Mouse (Mus musculus): ENCODE measurements around the gene Fancc. TPM values are rescaled to one million over a fixed set of nuclear protein-coding genes. Genes with fewer than 3 reads are reported as not detected.
"Not testable (repeated sequence)": the region's sequence is repeated elsewhere in the genome, so short reads cannot be mapped to it uniquely, and the experiment has no call there.

The Fancc gene
- polyA plus RNA-seq, 1 experiment from 2014 or later = 12.8 TPM

DNA sequence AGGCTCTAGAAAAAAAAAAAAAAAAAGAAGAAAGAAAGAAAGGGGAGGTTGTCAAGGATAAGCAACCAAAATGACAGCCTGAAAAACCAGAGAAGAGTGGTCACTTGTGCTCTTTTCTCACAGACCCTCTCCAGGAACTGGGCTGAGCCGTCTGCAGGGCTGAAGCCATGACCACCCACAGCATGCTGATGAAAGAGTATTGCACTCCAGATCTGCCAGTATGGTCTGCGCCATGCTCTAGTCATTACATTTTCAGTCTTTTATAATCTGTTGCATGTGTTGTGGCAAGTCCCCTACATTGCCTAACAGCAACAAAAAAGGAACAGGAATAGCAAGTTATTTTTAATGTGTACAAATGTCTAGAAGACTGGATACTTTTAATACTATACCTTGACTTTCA lies 114.9 kb downstream of the Fancc start:
- no peaks in the 10 kb centered on the region for H3K9me3 ChIP-seq (replicated peaks)
- 71% methylated on average over 2 of the region's 2 CpGs for WGBS
- ATAC-seq (replicated peaks; ENCODE audit: insufficient number of reproducible peaks, insufficient read depth, low FRiP score, low read depth) = no peak

DNA sequence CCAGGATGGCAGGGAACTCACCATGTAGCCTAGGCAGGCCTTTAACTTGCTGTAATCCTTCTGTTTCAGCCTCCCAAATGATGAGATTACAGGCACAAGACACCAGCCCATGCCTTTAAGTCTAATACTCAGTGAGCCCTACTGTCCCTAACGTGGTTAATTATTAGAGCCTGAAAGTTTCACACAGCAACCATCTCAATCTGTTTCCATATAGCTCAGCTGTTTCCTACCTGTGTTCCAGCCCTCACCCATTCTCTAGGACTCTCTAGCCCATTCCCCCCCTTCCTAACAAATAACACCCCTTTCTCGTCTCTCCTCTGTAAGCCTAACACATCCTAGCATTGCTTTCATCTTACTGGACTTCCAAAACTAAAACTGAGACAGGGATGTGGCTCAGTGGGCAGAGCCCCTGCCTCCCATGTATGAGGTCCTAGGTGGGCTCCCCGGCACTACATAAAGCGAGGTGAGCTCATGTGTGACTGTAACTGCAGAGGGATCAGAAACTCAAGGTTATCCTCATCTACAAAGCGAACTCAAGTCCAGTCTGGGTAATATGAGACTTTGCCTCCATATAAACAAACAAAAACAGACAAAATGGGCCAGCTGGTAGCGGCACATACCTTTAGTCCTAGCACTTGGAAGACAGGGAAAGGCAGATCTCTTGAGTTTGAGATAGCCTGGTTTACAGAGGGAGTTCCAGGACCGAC lies 123.5 kb downstream of the Fancc start:
- H3K27me3 ChIP-seq = no peaks in the 10 kb centered on the region
- ATAC-seq (replicated peaks; ENCODE audit: insufficient number of reproducible peaks, insufficient read depth, low FRiP score, low read depth) = no peak
- WGBS = 80% methylated on average over 7 of the region's 7 CpGs
- no peaks in the 10 kb centered on the region for H3K36me3 ChIP-seq
- no peaks in the 10 kb centered on the region for H3K9me3 ChIP-seq (replicated peaks)
- H3K4me1 ChIP-seq (replicated peaks) = no peaks in the 10 kb centered on the region
- H3K27ac ChIP-seq = no peak overlapping the region
- H3K4me2 ChIP-seq = no peak overlapping the region
- no peak overlapping the region for H3K9ac ChIP-seq
- no peak overlapping the region for H3K4me3 ChIP-seq

More for the DNA sequence above, 114.9 kb downstream of the Fancc start:
- no peak overlapping the region for H3K4me2 ChIP-seq
- H3K4me1 ChIP-seq (replicated peaks) = no peaks in the 10 kb centered on the region
- no peak overlapping the region for H3K27ac ChIP-seq
- H3K27me3 ChIP-seq = no peaks in the 10 kb centered on the region
- H3K4me3 ChIP-seq = no peak overlapping the region
- H3K9ac ChIP-seq = no peak overlapping the region
- no peaks in the 10 kb centered on the region for H3K36me3 ChIP-seq

DNA sequence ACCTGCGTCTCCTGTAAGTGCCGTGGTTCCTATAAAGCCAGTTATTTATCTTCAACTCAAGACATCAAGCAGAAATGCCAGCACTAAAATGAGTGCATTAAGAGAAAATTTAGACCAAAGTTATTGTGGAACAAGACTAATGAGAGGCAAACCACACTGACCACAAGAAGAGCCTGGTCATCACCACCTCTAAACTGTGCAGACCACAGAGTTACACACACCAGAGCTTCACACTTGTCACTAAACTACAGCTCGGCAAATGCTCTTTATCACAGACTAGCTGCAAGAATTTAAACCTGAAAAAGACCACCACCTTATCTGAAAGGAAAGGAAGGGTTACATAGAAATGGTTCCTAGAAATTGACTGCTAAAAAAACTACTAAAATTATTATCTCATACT lies 135.3 kb downstream of the Fancc start:
- Histone ChIP-seq H3K27ac (no peak overlapping the region), H3K36me3 (no peaks in the 10 kb centered on the region), H3K9ac (no peak overlapping the region), H3K27me3 (no peaks in the 10 kb centered on the region), H3K4me1 (replicated peaks) (no peaks in the 10 kb centered on the region), H3K9me3 (replicated peaks) (no peaks in the 10 kb centered on the region), H3K4me2 (no peak overlapping the region), H3K4me3 (no peak overlapping the region)
- WGBS = 52% methylated on average over 3 of the region's 3 CpGs
- no peak for ATAC-seq (replicated peaks; ENCODE audit: insufficient number of reproducible peaks, insufficient read depth, low FRiP score, low read depth)

DNA sequence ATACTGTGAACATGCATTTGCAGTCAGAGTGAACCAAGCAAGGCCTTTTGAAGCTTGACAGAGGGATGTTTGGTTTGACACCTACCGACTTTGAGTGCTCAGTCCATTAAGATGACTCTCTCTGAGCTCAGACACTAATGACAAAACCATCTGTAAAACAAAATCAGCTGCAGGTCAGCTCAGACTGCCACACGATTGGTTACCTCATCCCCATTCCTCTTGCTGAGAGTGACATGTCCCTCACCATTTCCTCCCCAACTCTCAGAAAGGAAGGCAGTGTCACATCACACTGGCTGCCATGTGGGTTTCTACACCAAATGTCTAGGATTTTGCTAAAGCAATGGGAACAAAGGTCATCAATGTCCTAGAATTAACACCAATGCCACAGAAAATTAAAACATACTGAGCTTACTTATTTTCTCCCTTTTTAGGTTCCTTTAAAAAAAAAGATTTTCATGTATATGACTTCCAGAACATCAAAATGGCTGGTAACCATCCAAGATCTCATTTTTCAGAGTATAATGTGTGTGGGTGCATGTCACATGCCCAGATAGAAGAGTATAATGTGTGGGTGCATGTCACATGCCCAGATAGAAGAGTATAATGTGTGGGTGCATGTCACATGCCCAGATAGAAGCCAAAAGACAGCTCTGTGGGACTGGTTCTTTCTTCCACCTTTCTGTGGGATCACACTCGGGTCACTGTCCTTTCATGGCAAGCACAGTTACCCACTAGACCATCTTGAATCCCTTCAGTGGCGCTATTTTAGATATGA lies 136.8 kb downstream of the Fancc start:
- WGBS = 66% methylated on average over 4 of the region's 4 CpGs
- no peak for ATAC-seq (replicated peaks; ENCODE audit: insufficient number of reproducible peaks, insufficient read depth, low FRiP score, low read depth)

DNA sequence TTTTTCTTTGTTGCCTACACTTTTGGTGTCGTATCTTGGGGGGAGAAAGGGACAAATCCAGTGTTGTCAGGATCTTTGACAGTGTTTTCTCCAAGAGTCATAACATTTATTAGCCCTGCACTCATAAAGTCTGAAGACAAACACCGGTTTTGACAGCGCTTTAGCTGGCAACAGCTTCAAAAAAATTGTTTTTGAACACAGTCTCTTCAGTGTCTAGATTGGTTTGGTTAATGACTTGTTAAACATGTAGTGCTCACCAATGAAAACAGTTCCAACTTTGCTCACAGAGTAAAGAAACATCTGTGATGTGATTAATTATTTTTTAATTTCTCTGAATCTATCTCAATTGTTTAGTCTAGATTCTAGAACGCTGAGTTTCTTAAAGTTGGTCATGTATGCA lies 137.7 kb downstream of the Fancc start:
- H3K4me1 ChIP-seq (replicated peaks) = no peaks in the 10 kb centered on the region
- 86% methylated on average over 4 of the region's 4 CpGs for WGBS

More for the DNA sequence above, 136.8 kb downstream of the Fancc start:
- H3K4me2 ChIP-seq = no peak overlapping the region
- H3K27ac ChIP-seq = no peak overlapping the region
- no peaks in the 10 kb centered on the region for H3K9me3 ChIP-seq (replicated peaks)
- no peak overlapping the region for H3K4me3 ChIP-seq
- no peaks in the 10 kb centered on the region for H3K36me3 ChIP-seq
- H3K9ac ChIP-seq = no peak overlapping the region
- H3K4me1 ChIP-seq (replicated peaks) = no peaks in the 10 kb centered on the region
- no peaks in the 10 kb centered on the region for H3K27me3 ChIP-seq

DNA sequence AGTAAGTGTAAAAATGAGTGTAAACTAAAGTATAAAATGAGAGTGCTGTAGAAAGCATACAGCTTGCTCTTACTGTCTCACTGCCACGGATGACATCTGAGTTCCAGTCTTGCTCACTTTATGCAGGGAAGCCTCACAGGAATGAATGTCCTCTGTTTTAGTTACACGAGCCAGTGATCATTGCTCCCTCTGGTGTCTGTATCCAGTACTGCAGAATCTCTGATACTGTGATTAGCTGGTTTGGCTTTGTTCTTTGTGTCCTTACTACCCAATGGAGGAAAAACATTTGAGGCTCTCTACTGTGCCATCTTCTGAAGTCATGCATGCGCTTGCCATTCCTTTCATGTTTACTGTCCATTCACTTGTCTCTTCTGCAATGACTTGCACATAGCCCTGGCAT lies 140.5 kb downstream of the Fancc start:
- H3K9me3 ChIP-seq (replicated peaks) = no peaks in the 10 kb centered on the region
- no peaks in the 10 kb centered on the region for H3K36me3 ChIP-seq
- H3K4me1 ChIP-seq (replicated peaks) = no peaks in the 10 kb centered on the region
- 39% methylated on average over 3 of the region's 3 CpGs for WGBS
- no peaks in the 10 kb centered on the region for H3K27me3 ChIP-seq
- no peak overlapping the region for H3K4me2 ChIP-seq
- no peak overlapping the region for H3K4me3 ChIP-seq
- no peak overlapping the region for H3K27ac ChIP-seq
- H3K9ac ChIP-seq = no peak overlapping the region
- ATAC-seq (replicated peaks; ENCODE audit: insufficient number of reproducible peaks, insufficient read depth, low FRiP score, low read depth) = no peak

More for the DNA sequence above, 137.7 kb downstream of the Fancc start:
- Histone ChIP-seq H3K27ac (no peak overlapping the region), H3K4me3 (no peak overlapping the region), H3K9ac (no peak overlapping the region), H3K9me3 (replicated peaks) (no peaks in the 10 kb centered on the region), H3K36me3 (no peaks in the 10 kb centered on the region), H3K27me3 (no peaks in the 10 kb centered on the region), H3K4me2 (no peak overlapping the region)
- ATAC-seq (replicated peaks; ENCODE audit: insufficient number of reproducible peaks, insufficient read depth, low FRiP score, low read depth) = no peak

DNA sequence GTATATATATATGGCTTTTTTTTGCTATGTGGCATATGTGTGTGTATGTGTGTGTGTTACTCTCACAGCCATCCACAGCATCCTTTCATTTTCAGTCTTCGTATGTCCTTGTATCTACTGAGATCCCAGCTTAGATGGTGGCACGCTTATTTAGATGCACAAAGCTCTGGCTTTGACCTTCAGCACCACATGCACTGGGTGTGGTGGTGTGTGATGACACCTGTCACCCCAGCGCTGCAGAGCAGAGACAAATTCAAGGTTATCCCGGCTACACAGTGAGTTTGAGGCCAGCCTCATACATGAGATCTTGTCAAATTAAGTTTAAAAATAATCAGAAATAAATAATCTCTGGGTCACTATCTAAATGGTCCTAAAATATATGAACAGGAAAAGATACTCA lies 141.0 kb downstream of the Fancc start:
- H3K9ac ChIP-seq = no peak overlapping the region
- H3K27me3 ChIP-seq = no peaks in the 10 kb centered on the region
- no peak overlapping the region for H3K27ac ChIP-seq
- ATAC-seq (replicated peaks; ENCODE audit: insufficient number of reproducible peaks, insufficient read depth, low FRiP score, low read depth) = no peak
- H3K4me3 ChIP-seq = no peak overlapping the region
- H3K36me3 ChIP-seq = no peaks in the 10 kb centered on the region
- H3K4me2 ChIP-seq = no peak overlapping the region
- no peaks in the 10 kb centered on the region for H3K9me3 ChIP-seq (replicated peaks)
- 87% methylated on average over 4 of the region's 4 CpGs for WGBS
- H3K4me1 ChIP-seq (replicated peaks) = no peaks in the 10 kb centered on the region

DNA sequence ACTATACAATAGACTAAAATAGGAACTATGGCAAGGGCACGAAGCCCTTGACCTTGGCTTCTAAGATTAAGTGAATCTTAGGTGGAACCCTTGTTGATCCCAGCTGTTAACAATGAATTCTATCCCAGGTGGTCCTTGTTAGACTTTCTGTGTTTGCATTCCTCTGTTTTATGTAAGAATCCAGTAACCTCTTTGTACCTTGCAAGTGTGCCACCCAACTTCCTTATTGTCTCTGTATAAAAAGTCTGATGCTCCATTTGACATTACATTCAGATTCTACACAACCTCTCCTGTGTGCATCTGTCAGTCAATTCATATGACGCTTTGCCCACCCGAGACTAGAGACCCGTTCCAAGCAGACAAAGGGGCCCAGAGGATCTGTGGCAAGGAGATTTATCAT lies 143.8 kb downstream of the Fancc start:
- not testable (repeated sequence) for ATAC-seq (replicated peaks; ENCODE audit: insufficient number of reproducible peaks, insufficient read depth, low FRiP score, low read depth); H3K4me2 ChIP-seq; H3K27me3 ChIP-seq; H3K4me1 ChIP-seq (replicated peaks); H3K4me3 ChIP-seq; H3K9ac ChIP-seq; H3K9me3 ChIP-seq (replicated peaks); H3K27ac ChIP-seq; H3K36me3 ChIP-seq
- 74% methylated on average over 4 of the region's 4 CpGs for WGBS

DNA sequence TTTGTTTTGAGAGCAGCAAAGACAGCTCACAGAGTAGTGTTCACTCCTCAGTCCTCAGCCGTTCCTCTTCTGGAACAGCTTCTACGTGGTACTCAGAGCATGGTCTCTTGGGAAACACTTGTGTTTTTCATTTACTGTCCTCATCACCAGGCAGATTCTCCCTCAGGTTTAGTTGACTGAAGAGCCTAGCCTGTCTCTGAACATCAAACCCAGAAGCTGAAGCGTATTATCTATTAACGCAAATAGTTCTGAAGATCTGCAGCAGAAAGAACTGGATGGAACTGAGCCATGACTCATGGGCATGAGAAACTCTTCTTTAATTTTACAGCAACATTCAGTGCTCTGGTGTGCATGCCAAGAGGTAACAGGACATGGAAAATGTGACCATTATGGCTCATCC lies 147.0 kb downstream of the Fancc start:
- no peak overlapping the region for H3K4me2 ChIP-seq
- H3K4me3 ChIP-seq = no peak overlapping the region
- no peak for ATAC-seq (replicated peaks; ENCODE audit: insufficient number of reproducible peaks, insufficient read depth, low FRiP score, low read depth)
- H3K4me1 ChIP-seq (replicated peaks) = no peaks in the 10 kb centered on the region
- no peaks in the 10 kb centered on the region for H3K36me3 ChIP-seq
- no peaks in the 10 kb centered on the region for H3K27me3 ChIP-seq
- H3K9me3 ChIP-seq (replicated peaks) = no peaks in the 10 kb centered on the region
- 75% methylated on average over 4 of the region's 4 CpGs for WGBS
- no peak overlapping the region for H3K9ac ChIP-seq
- H3K27ac ChIP-seq = no peak overlapping the region

DNA sequence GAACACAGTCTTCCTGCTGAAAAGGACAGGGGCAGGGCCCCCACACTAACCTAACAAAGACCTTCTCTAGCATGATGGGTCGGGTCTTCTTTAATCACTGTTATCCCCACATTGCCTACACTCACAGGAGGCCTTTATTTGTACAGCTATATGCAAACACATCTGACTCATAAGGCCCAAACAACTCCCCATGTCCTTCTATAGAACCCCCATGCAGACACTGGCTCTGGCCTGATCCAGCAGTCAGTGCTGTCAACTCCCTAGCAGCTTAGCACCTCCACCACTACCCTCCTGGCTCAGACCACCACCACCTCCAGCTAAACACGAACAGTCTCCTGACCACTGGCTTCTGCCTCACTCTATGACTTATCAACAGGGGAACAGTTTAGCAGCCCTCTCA lies 149.4 kb downstream of the Fancc start:
- Histone ChIP-seq H3K9me3 (replicated peaks) (no peaks in the 10 kb centered on the region), H3K4me3 (no peak overlapping the region), H3K9ac (no peak overlapping the region), H3K4me1 (replicated peaks) (no peaks in the 10 kb centered on the region), H3K4me2 (no peak overlapping the region), H3K27ac (no peak overlapping the region), H3K27me3 (no peaks in the 10 kb centered on the region), H3K36me3 (0 out of 2 replicates have a peak, but pooled peaks cover 4% of the 10 kb centered on the region)
- WGBS = 69% methylated on average over 2 of the region's 2 CpGs
- no peak for ATAC-seq (replicated peaks; ENCODE audit: insufficient number of reproducible peaks, insufficient read depth, low FRiP score, low read depth)

DNA sequence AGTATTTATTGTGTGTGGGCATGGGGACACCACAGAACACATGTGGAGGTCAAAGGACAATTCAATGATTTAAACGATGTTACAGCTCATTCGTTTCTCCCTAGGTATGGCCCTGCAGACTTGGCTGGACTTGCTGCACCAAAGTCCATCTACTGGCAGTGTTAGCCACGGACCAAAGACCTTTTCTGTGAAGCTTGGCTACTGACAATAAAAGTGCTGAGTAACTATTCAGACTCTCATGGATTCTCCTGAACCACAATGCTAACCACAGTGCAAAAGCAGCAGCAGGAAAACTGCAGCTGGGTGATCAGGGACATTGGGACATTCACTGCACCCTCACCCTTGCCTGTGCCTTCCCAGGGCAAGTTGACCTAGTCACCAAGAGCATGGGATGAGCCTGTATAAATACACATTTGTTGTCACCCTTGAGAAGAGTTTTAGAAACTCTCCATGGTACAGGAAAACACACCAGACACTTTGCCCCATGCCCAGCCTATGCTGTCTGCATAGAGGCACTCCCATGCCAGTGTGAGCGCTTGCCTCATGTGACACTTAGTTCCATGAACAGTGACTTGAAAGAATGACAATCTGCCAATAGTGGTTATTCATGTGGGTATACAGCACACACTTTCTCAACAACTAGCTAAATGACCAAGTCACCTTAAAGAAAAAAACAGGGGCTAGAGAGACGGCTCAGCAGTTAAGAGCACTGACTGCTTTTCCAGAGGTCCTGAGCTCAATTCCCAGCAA lies 151.4 kb downstream of the Fancc start:
- Histone ChIP-seq H3K27me3 (no peaks in the 10 kb centered on the region), H3K9ac (no peak overlapping the region), H3K27ac (no peak overlapping the region), H3K4me3 (no peak overlapping the region), H3K4me2 (no peak overlapping the region), H3K4me1 (replicated peaks) (no peaks in the 10 kb centered on the region), H3K9me3 (replicated peaks) (no peaks in the 10 kb centered on the region), H3K36me3 (0 out of 2 replicates have a peak, but pooled peaks cover 4% of the 10 kb centered on the region)
- no peak for ATAC-seq (replicated peaks; ENCODE audit: insufficient number of reproducible peaks, insufficient read depth, low FRiP score, low read depth)
- 85% methylated on average over 5 of the region's 5 CpGs for WGBS
